Mouse (Mus musculus) small intestine, adult 10 weeks (tissue): ENCODE results near the gene Crat. TPM values are rescaled to one million over a fixed set of nuclear protein-coding genes. Genes with fewer than 3 reads are reported as not detected.

Source experiments
- polyA plus RNA-seq: library from polyadenylated mRNA; stranded (reverse); fragments of 350-450 nt; fragmentation: Illumina TruSeq; extraction: RNeasy Lipid Tissue Mini Kit (QIAGEN cat#74804); gene quantifications from one replicate; pipeline ENCODE4 v1.2.3, GENCODE M21; 2014; ENCODE audit warnings: low replicate concordance

The Crat gene
- polyA plus RNA-seq, result 14.2 TPM

GRCm38 (mm10) chr2:30415157-30415935, at the start of gene Crat:
Crat (minus strand) TSS chr2:30415813.

GRCm38 (mm10) chr2:30415936-30416648, 479 bp upstream of the Crat start, which contains the start of gene Ptpa:
Ptpa (plus strand) TSS chr2:30416039.

DNA sequence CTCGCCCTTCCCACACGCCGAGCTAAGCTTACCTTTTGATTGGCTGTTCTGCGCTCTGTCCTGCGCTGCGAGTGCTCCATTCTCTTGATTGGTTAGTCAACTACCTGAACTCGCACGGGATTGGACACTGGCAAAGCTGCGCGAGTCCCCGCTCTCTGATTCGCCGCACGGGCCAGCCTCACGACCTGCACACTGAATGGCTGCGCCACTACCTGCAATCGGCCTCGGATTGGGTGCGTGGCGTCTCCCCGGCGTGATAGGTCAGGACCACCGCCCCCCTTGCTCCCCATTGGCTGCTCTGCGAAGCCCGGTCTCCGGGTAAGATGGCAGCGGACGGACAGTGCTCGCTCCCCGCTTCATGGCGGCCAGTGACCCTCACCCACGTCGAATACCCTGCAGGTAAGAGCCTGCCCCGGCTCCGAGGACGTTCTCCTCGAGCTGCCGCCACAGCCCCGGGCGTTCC, 23.5 kb downstream of the Crat start, which contains the start of gene Dolpp1:
Gene Dolpp1, plus strand, starts transcription at position 141 of the 463 bp plus-strand sequence.

DNA sequence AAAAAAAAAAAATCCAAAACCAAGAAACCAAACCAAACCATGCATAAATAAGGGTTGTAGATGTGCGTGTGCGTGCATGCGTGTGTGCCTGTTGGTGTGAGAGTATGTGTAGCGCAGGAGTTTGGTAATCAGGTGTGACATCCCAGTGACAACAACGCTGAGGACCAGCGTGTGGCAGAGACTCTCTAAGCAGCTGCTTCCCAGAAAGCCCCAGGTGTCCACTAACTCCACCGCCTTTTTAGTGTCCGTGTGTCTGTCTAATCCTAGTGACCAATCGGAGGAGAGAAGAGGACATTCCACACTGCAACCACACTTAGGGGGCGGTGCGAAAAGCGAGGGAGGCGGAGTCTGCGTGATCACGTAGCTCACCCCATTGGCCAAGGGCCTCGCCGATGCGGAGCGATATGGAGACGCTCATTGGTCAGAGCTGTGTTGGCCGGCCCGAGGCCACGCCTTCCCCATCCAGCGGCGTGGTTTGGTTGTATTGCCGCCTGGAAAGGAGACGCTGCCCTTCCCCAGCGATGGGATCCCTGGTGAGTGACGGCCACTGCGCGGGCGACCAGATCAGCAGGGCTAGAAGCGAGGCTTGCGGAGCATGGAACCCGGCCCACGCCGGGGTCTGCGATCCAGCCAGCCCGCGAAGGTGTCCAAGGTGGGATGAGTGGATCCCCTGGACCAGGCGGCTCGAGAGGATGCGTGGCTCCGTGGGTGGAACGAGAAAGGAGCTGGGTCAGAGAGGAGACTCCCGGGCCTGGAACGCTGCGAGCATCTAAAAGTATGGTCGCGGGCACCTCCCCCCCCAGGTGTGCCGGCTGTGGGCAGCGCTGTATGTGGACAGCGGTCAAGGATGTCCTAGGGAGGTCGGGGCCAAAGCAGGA, 51.6 kb downstream of the Crat start, which contains the start of gene Miga2:
Gene Miga2, plus strand, starts transcription at position 461 of the 878 bp plus-strand sequence.

DNA sequence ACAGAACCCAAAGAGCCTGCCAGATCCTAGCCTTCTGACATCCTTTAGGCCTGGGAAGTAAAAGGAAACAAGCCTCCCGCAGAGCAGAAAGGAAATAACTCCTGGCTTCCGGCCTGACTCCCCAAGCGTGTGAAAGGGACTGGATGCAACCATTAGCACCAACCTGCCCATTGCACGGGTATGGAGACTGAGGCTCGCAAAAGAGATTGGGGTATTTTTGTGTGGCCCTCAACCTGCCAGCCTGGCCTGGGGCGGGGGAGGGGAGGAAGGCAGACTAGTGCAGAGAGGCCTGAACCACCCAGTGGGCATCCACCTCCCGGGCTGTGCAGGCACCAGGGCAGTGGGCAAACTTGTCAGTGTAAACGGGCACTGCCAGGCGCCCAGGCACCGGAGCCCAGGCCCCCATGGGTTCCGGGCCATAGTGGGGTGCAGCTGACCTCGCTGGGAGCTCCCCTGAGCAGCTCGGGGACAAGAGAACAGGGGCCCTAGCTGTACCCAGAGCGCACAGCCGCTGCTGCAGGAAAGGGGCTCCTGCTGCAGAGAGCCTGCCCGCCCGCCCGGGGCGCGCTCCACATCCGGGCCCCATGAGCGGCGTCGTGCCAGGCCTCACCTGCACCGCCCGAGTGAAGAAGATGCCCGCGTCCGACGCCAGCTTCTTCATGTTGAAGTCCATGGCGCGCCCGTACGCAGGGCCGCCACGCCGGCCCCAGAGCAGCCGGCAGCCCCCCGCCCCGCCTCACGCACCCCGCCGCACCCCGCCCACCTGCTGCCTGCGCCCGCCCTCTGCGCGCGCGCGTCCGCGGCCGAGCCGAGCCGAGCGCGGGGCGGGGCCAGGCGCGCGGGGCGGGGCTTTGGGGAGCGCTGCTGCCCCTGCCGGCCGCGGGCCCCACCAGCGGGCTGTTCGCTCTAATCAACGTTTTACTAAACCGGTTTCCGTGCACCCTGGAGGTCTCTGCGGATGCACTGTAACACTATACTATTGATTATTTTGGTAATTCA, 56.8 kb downstream of the Crat start, which contains the start of gene Sh3glb2:
Gene Sh3glb2, minus strand, starts transcription at position 805 of the 999 bp plus-strand sequence.

Other genes with a start within 250 kb of the Crat start
- not detected for gene Endog, start 244.3 kb downstream of the Crat start, polyA plus RNA-seq
- gene Spout1, start 237.4 kb downstream of the Crat start, polyA plus RNA-seq, result 0.30 TPM
- 0.48 TPM for gene Kyat1, start 210.0 kb downstream of the Crat start, polyA plus RNA-seq
- 1.5 TPM for gene Lrrc8a, start 178.1 kb downstream of the Crat start, polyA plus RNA-seq
- gene Gm28035, start 175.2 kb downstream of the Crat start, polyA plus RNA-seq, result not detected
- 0.74 TPM for gene Phyhd1, start 149.6 kb downstream of the Crat start, polyA plus RNA-seq
- gene Gm28038, start 134.8 kb downstream of the Crat start, polyA plus RNA-seq, result not detected
- 5.9 TPM for gene Dolk, start 129.5 kb downstream of the Crat start, polyA plus RNA-seq
- 6.1 TPM for gene Nup188, start 129.4 kb downstream of the Crat start, polyA plus RNA-seq
- 1.0 TPM for gene Sh3glb2, start 56.5 kb downstream of the Crat start, polyA plus RNA-seq
- gene Miga2, start 51.6 kb downstream of the Crat start, polyA plus RNA-seq, result 1.3 TPM
- 3.9 TPM for gene Dolpp1, start 23.6 kb downstream of the Crat start, polyA plus RNA-seq
- 2.2 TPM for gene Ptpa, start 226 bp upstream of the Crat start, polyA plus RNA-seq
- not detected for gene Ier5l, start 58.4 kb upstream of the Crat start, polyA plus RNA-seq
- not detected for gene Cstad, start 179.2 kb upstream of the Crat start, polyA plus RNA-seq